Mouse (Mus musculus) heart, postnatal 0 days (tissue): Measurements from ENCODE around the gene Prkca. TPM values are rescaled to one million over a fixed set of nuclear protein-coding genes. Genes with fewer than 3 reads are reported as not detected.

Experiments used
- ATAC-seq: fragments of 200-750 bp; cut with Nextera tagmentation; 2 replicates; pipeline ENCODE4 v1.8.0; 2017; ENCODE audit warnings: low read depth, moderate number of reproducible peaks, moderate library complexity; ENCODE audit not compliant: insufficient read depth
- DNase-seq: peaks from one replicate; pipeline ENCODE4 v3.0.0-alpha.2; 2016; ENCODE audit warnings: low spot score
- H3K27ac ChIP-seq: fragments of 300-500 bp; sonication (generic); 2 replicates; pipeline ENCODE4 v1.5.1; 2014; ENCODE audit warnings: low read depth, mild to moderate bottlenecking
- H3K27me3 ChIP-seq: fragments of 300-500 bp; sonication (generic); 2 replicates; pipeline ENCODE4 v1.6.1; 2014; ENCODE audit warnings: low read length, mixed read lengths; ENCODE audit not compliant: control insufficient read depth, insufficient read depth
- H3K36me3 ChIP-seq: fragments of 300-500 bp; sonication (generic); replicated peaks from 2 replicates; pipeline ENCODE4 v1.6.1; 2014; ENCODE audit warnings: low read length, mixed read lengths; ENCODE audit not compliant: control insufficient read depth, insufficient read depth
- H3K4me1 ChIP-seq: fragments of 300-500 bp; sonication (generic); 2 replicates; pipeline ENCODE4 v1.6.1; 2014; ENCODE audit warnings: antibody characterized with exemption; ENCODE audit not compliant: control insufficient read depth, insufficient read depth
- H3K4me2 ChIP-seq: fragments of 300-500 bp; sonication (generic); 2 replicates; pipeline ENCODE4 v1.6.1; 2014; ENCODE audit warnings: low read depth, mild to moderate bottlenecking, low read length, moderate library complexity
- H3K4me3 ChIP-seq: fragments of 300-500 bp; sonication (generic); 2 replicates; pipeline ENCODE4 v1.5.1; 2014; ENCODE audit warnings: low read depth, low read length
- H3K9ac ChIP-seq: fragments of 300-500 bp; sonication (generic); replicated peaks from 2 replicates; pipeline ENCODE4 v1.6.1; 2014; ENCODE audit warnings: low read depth, low read length, mixed read lengths
- H3K9me3 ChIP-seq: fragments of 300-500 bp; sonication (generic); replicated peaks from 2 replicates; pipeline ENCODE4 v1.6.1; 2016; ENCODE audit warnings: low read length; ENCODE audit not compliant: control insufficient read depth
- CTCF ChIP-seq: IDR thresholded peaks from 2 replicates; pipeline ENCODE4 v1.5.1; 2016; ENCODE audit warnings: antibody characterized with exemption, control low read depth, low read depth
- EP300 ChIP-seq: IDR thresholded peaks from 2 replicates; pipeline ENCODE4 v1.6.1; 2016; ENCODE audit warnings: antibody characterized with exemption, low read depth
- WGBS: fragments of 180-500 bp; shearing (Covaris S2); extraction: QIAGEN DNeasy Blood & Tissue Kit; methylation state at CpG from one replicate; pipeline ENCODE4 v1.1.7; 2014; 5-methylcytosine and 5-hydroxymethylcytosine counted together
- polyA plus RNA-seq: library from polyadenylated mRNA; unstranded; fragments of >200 nt; fragmentation: Nextera tagmentation; extraction: Ambion mirVana; gene quantifications from 2 replicates; pipeline ENCODE4 v1.2.1, GENCODE M21; 2015
- total RNA-seq: library from RNA; depleted of rRNA; stranded (reverse); fragments of >200 nt; gene quantifications from 2 replicates; pipeline ENCODE4 v1.2.3, GENCODE M21; 2014; ENCODE audit warnings: low replicate concordance

The Prkca gene
- total and polyA plus RNA-seq, 2 experiments from 2014 or later: 7.0 to 11.2 TPM

DNA sequence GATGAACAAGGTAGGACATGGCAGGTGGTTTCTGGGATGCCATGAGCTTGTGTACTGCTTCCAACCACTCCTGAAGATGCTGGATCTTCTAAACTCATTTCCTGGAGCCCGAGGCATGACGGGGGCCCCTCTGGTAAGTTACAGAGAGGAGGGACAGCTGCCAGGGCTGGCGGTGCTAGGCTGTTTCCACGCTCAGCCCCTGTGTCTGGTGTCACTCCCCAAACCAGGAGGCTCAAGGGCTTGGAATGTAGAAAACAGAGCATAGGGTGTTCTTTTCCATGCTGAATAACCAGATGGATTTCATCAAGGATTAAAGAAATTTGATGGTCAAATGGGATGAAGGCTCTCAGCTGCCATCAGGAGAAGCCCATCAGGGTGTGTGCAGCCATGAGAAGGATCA is 104.6 kb downstream of the Prkca start:
- Histone ChIP-seq H3K27me3 (no peaks in the 10 kb centered on the region), H3K9ac (no peak overlapping the region), H3K4me3 (no peak overlapping the region), H3K4me2 (no peak overlapping the region), H3K9me3 (no peaks in the 10 kb centered on the region), H3K4me1 (peaks cover 38% of the 10 kb centered on the region), H3K27ac (no peak overlapping the region), H3K36me3 (no peaks in the 10 kb centered on the region)
- 57% methylated on average over 4 of the region's 4 CpGs for whole genome bisulfite sequencing
- TF ChIP-seq CTCF (no peak), EP300 (no peak)
- DNase-seq (no peak), ATAC-seq (no peak)

DNA sequence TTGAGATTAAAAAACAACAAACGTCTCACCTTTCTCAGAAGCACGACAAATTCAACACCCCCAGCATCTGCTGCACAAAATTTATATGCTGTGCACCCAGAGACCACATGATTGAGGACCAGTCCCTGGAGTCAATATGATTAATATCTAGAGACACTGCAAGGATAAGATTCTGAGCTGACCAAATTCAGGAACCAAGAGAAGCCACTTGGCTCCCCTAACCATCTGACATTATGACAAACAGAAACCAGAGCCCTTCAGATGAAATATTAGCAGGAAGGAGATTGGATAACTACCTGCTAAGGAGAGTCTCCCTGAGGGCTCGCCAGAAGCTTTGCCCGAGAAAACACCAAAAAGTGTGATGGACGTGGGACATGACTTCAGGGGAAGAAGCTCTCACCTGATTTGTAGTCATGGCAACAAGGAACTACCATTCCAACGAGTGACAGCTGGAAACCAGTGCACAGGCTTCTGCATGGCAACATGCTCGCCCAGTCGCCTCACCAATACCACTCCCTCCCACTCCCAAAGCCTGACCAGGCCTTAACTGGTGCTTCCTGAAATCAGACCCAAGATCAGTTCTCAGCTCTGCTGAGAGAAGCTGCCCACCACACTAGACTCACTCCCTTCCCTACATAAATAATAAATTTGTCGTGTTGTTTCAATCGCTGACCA is 106.8 kb downstream of the Prkca start:
- TF ChIP-seq EP300 (no peak), CTCF (no peak)
- WGBS: 75% methylated on average over 10 of the region's 10 CpGs
- Histone ChIP-seq H3K9me3 (no peaks in the 10 kb centered on the region), H3K9ac (no peak overlapping the region), H3K4me1 (peaks cover 27% of the 10 kb centered on the region), H3K4me3 (no peak overlapping the region), H3K4me2 (no peak overlapping the region), H3K36me3 (no peaks in the 10 kb centered on the region), H3K27ac (no peak overlapping the region), H3K27me3 (no peaks in the 10 kb centered on the region)
- DNase-seq (no peak), ATAC-seq (no peak)

DNA sequence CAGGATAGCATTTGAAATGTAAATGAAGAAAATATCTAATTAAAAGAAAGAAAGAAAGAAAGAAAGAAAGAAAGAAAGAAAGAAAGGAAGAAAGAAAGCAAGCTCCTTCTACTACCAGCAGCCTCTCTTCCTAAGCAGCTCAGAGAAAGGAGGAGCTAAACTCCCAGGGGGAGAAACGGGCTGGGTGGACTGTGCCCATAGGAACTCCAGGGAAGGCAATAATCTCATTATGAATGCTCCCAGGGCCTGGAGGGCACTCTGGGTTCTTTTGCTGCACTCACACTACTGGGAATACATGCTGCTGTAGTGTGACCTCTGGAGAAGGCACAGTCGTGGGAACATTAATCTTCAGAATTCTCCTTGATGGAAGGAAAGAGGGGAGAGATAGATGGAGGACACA is 107.5 kb downstream of the Prkca start:
- Histone ChIP-seq H3K27ac (no peak overlapping the region), H3K4me3 (no peak overlapping the region), H3K9me3 (no peaks in the 10 kb centered on the region), H3K36me3 (no peaks in the 10 kb centered on the region), H3K4me2 (no peak overlapping the region), H3K4me1 (peaks cover 26% of the 10 kb centered on the region; the same call in 1 of the 2 replicates), H3K9ac (no peak overlapping the region), H3K27me3 (no peaks in the 10 kb centered on the region)
- ATAC-seq: no peak
- DNase-seq: no peak
- 37% methylated on average over 2 of the region's 2 CpGs for WGBS
- TF ChIP-seq EP300: no peak
- no peak for TF ChIP-seq CTCF

DNA sequence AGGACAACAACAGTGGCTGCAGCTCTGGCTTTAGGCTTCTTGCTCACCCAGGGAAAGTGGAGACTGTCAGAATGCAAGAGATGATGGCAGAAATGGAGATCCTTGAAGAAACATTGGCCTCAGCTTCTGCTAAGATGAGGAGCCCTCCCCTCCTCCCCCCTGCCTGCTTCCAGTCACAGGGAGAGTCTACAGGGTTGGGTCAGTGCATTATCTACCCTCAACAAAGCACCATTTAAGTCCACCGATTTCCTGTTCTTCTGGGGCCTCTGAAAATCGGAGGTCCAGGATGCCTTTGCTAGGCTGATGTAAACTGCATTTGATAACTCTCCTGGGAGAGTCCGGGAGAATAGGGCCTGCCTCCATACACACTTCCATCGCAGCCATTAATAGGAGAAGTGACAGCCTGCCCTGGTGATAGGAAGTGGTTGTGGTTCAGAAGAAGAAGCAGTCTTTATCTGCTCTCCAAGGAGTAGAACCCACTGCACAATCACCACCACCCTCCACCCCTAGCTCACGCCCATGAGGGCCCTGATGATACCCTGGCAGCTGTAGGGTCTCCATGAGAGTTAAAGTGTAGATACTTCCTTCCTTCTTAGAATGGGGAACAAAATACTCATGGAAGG is 108.5 kb downstream of the Prkca start:
- no peak overlapping the region for H3K4me3 ChIP-seq
- ATAC-seq (no peak), DNase-seq (no peak)
- H3K9ac ChIP-seq: no peak overlapping the region
- H3K4me1 ChIP-seq: peaks cover 21% of the 10 kb centered on the region
- no peak overlapping the region for H3K4me2 ChIP-seq
- TF ChIP-seq CTCF: no peak
- no peak for TF ChIP-seq EP300
- H3K27me3 ChIP-seq: no peaks in the 10 kb centered on the region
- H3K36me3 ChIP-seq: no peaks in the 10 kb centered on the region
- no peak overlapping the region for H3K27ac ChIP-seq
- 37% methylated on average over 5 of the region's 5 CpGs for WGBS
- no peaks in the 10 kb centered on the region for H3K9me3 ChIP-seq

DNA sequence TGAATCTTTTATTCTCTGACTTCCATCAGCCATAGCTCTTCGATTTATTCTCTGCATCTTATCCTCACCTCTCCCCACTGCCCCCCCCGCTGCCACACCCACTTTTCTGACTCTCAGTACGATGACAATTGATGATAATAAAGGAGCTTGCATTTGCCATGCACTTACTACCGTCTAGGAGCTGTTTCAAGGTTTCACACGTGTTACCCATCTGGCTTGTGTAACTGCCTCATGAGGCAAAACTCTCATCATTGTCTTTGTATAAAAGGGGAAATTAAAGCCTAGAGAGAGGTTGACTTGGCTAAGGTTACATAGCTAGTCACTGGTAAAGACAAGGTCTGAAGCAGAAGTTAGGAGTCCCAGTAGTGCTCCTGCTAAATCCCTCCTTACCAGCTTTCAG is 110.7 kb downstream of the Prkca start:
- TF ChIP-seq EP300: no peak
- ATAC-seq (no peak), DNase-seq (no peak)
- H3K4me3 ChIP-seq: no peak overlapping the region
- H3K9ac ChIP-seq: no peak overlapping the region
- H3K27me3 ChIP-seq: no peaks in the 10 kb centered on the region
- no peak overlapping the region for H3K27ac ChIP-seq
- no peaks in the 10 kb centered on the region for H3K9me3 ChIP-seq
- WGBS: 70% methylated on average over 5 of the region's 5 CpGs
- H3K4me2 ChIP-seq: no peak overlapping the region
- H3K4me1 ChIP-seq: peaks cover 19% of the 10 kb centered on the region
- no peaks in the 10 kb centered on the region for H3K36me3 ChIP-seq

DNA sequence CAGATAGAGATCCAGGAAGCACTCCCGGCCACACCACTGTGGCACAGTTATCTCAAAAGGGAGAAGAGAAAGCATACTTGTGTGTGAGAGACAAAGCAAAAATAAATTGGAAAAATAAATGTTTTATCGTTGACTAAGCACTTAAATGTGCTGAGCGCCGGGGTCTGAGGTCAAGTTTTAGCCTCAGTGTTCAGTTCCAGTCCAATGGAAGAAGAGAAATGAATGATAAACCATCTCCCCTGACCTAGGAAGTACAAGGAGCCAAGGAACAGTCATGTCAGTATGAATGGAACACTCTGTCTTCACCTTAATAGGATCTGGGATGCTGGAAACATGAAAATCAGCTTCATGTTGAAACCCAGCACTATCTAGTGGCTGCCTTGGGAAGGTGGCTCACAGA is 113.6 kb downstream of the Prkca start:
- no peaks in the 10 kb centered on the region for H3K36me3 ChIP-seq
- H3K9me3 ChIP-seq: no peaks in the 10 kb centered on the region
- no peaks in the 10 kb centered on the region for H3K27me3 ChIP-seq
- peaks cover 23% of the 10 kb centered on the region for H3K4me1 ChIP-seq
- TF ChIP-seq EP300 (no peak), CTCF (no peak)
- H3K9ac ChIP-seq: no peak overlapping the region
- no peak for DNase-seq
- no peak overlapping the region for H3K4me2 ChIP-seq
- no peak for ATAC-seq
- no peak overlapping the region for H3K4me3 ChIP-seq
- WGBS: 87% methylated on average over 4 of the region's 4 CpGs
- no peak overlapping the region for H3K27ac ChIP-seq
